Mouse (Mus musculus): ENCODE results near the gene Gm38392. TPM values are rescaled to one million over a fixed set of nuclear protein-coding genes. Genes with fewer than 3 reads are reported as not detected.

Gene Gm38392
- total and polyA plus RNA-seq, 2 experiments from 2014 or later = 0.21 TPM; not detected in 1

DNA sequence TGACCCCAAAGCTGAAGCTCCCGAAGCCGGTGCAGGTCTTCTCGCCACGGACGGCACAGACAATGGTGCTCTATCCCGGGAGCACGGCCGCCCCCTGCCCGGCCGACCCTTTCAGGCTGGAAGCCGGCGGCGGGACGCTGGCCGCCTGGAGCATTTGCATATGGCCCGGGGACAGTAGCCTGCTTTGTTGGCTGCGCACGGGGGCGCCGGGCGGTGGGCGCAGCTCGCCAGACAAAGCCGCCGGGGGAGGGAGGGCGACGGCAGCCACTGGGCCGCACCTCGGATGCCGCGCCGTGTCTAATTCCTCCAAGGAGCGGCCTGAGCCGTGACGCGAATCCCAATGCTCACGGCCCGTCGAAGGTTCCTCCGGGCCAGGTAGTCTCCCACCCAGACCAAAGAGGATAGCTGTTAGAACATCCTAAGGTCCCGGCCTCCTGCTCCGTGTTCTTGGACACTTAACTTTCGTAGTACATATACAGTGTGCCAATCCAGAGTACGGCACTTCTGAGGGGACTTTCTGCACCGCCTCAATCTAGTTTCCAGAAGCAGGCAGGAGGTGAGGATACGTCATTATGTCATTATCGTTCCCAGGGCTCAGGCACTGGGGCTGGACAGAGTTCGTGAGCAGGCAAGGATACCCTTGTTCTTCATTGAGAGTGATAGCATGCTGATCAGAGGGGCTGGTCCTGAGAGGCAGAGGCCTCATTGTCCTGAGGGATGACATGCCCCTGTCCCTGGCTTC, 45.8 kb downstream of the Gm38392 start:
- WGBS = 4% methylated on average over 46 of the region's 48 CpGs
- peak overlapping the region; percentile 29 for H3K4me2 ChIP-seq (ENCODE audit: low read depth, low read length, poor library complexity, severe bottlenecking)
- H3K27ac ChIP-seq (ENCODE audit: low read depth, low read length) = peak overlapping the region; percentile 51
- H3K4me1 ChIP-seq (ENCODE audit: insufficient read depth, low read length) = no peaks in the 10 kb centered on the region
- H3K36me3 ChIP-seq (ENCODE audit: insufficient read depth, low read length) = no peaks in the 10 kb centered on the region
- DNase-seq (ENCODE audit: low spot score) (peak; percentile 62), ATAC-seq (ENCODE audit: low FRiP score) (no peak)
- H3K9ac ChIP-seq (replicated peaks; ENCODE audit: low read length, poor library complexity, severe bottlenecking) = no peak overlapping the region; the same call in 1 of the 2 replicates
- 0 out of 2 replicates have a peak overlapping the region, but pooled peaks have one; percentile 5 for H3K4me3 ChIP-seq (ENCODE audit: low read depth, low read length)
- H3K9me3 ChIP-seq (ENCODE audit: low read length) = no peaks in the 10 kb centered on the region
- H3K27me3 ChIP-seq (ENCODE audit: insufficient read depth, low read length) = peaks cover 24% of the 10 kb centered on the region
- TF ChIP-seq CTCF (IDR thresholded peaks at IDR 0.05) = no peak

- no peaks in the 10 kb centered on the region for H3K4me1 ChIP-seq (ENCODE audit: insufficient read depth, low read length)
- 0 out of 2 replicates have a peak, but pooled peaks have one; percentile 10 for ATAC-seq (ENCODE audit: low FRiP score)
- 0 out of 2 replicates have a peak overlapping the region, but pooled peaks have one; percentile 26 for H3K27ac ChIP-seq (ENCODE audit: low read depth, low read length)
- 53% methylated on average over 4 of the region's 4 CpGs for WGBS
- peaks cover 24% of the 10 kb centered on the region for H3K27me3 ChIP-seq (ENCODE audit: insufficient read depth, low read length)
- no peak for TF ChIP-seq CTCF (IDR thresholded peaks at IDR 0.05)
- H3K4me3 ChIP-seq (ENCODE audit: low read depth, low read length) = no peak overlapping the region
- no peaks in the 10 kb centered on the region for H3K9me3 ChIP-seq (ENCODE audit: low read length)
- no peak for DNase-seq (ENCODE audit: low spot score)
- no peak overlapping the region for H3K4me2 ChIP-seq (ENCODE audit: low read depth, low read length, poor library complexity, severe bottlenecking)
- no peak overlapping the region for H3K9ac ChIP-seq (replicated peaks; ENCODE audit: low read length, poor library complexity, severe bottlenecking)
- no peaks in the 10 kb centered on the region for H3K36me3 ChIP-seq (ENCODE audit: insufficient read depth, low read length)
These were observed 47.6 kb downstream of the Gm38392 start for GRCm38 (mm10) chr3:88239446-88239845.

- peak; percentile 83 for ATAC-seq (ENCODE audit: low FRiP score)
- peak; percentile 80 for DNase-seq (ENCODE audit: low spot score)
- Histone ChIP-seq H3K9ac (replicated peaks; ENCODE audit: low read length, poor library complexity, severe bottlenecking) (no peak overlapping the region), H3K36me3 (ENCODE audit: insufficient read depth, low read length) (no peaks in the 10 kb centered on the region), H3K27me3 (ENCODE audit: insufficient read depth, low read length) (peaks cover 24% of the 10 kb centered on the region), H3K9me3 (ENCODE audit: low read length) (no peaks in the 10 kb centered on the region), H3K4me1 (ENCODE audit: insufficient read depth, low read length) (no peaks in the 10 kb centered on the region), H3K4me3 (ENCODE audit: low read depth, low read length) (no peak overlapping the region), H3K27ac (ENCODE audit: low read depth, low read length) (peak overlapping the region; percentile 55; the same call in 1 of the 2 replicates), H3K4me2 (ENCODE audit: low read depth, low read length, poor library complexity, severe bottlenecking) (no peak overlapping the region)
- TF ChIP-seq CTCF (IDR thresholded peaks at IDR 0.05) = no peak
- WGBS = 36% methylated on average over 8 of the region's 8 CpGs
These were observed 48.1 kb downstream of the Gm38392 start for GRCm38 (mm10) chr3:88238866-88239391.

DNA sequence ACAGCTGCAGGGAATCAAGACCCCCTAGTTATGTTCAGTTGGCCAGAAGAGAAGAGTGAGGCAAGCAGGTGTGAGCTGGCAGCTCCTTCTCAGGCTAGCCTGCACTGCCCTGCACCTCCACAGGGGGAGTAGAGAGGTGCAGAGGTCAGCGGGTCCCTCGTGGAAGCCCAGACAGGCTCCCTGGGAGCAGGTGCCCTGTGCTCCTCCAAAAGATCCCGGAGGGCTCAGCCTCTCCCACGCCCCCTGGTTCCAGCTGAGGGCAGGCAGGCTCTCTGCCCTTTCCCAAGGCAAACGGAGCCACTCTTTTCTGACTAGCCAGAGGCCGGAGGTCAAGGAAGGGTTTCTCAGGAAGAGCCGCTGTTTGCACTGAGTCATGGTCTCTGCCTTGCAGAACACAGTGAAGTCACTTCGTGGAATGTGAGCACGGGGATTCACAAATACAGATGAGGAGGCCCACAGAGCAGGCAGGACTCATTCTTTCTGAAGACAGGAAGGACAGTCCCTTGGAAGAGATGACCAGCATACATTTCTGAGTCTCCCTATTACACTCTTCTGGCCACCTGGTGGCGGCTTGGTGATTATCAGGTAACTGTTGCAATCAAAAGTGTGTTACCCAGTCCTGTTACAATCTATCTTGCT, 49.3 kb downstream of the Gm38392 start:
- Histone ChIP-seq H3K4me1 (ENCODE audit: insufficient read depth, low read length) (no peaks in the 10 kb centered on the region), H3K4me2 (ENCODE audit: low read depth, low read length, poor library complexity, severe bottlenecking) (no peak overlapping the region), H3K9ac (replicated peaks; ENCODE audit: low read length, poor library complexity, severe bottlenecking) (no peak overlapping the region), H3K36me3 (ENCODE audit: insufficient read depth, low read length) (no peaks in the 10 kb centered on the region), H3K9me3 (ENCODE audit: low read length) (no peaks in the 10 kb centered on the region), H3K27me3 (ENCODE audit: insufficient read depth, low read length) (peaks cover 14% of the 10 kb centered on the region; the same call in 1 of the 2 replicates), H3K4me3 (ENCODE audit: low read depth, low read length) (no peak overlapping the region), H3K27ac (ENCODE audit: low read depth, low read length) (0 out of 2 replicates have a peak overlapping the region, but pooled peaks have one; percentile 55)
- peak; percentile 66 for TF ChIP-seq CTCF (IDR thresholded peaks at IDR 0.05)
- 8% methylated on average over 10 of the region's 10 CpGs for WGBS
- peak; percentile 63 for DNase-seq (ENCODE audit: low spot score)
- ATAC-seq (ENCODE audit: low FRiP score) = no peak

DNA sequence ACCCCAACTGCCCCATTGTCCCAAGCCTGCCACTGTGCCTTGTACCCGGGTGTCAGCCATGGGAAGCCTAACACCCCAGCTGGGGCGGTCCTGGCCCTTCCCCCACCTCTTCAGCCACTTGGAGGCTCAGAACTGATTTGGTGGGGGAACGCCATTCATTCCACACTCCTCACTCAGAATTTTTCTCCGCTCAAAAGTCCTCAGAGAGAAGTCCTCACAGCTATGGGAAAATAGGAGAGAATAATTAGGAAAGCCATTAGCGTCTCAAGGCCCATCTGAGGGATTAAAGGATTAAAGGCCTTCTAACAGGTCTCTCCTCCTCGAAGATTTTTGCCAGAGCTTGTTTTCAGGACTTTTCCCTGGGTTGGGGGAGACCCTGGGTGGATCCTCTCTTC, 49.9 kb downstream of the Gm38392 start:
- TF ChIP-seq CTCF (IDR thresholded peaks at IDR 0.05) = no peak
- Histone ChIP-seq H3K4me1 (ENCODE audit: insufficient read depth, low read length) (no peaks in the 10 kb centered on the region), H3K4me3 (ENCODE audit: low read depth, low read length) (no peak overlapping the region), H3K27ac (ENCODE audit: low read depth, low read length) (peak overlapping the region; percentile 2; the same call in 1 of the 2 replicates), H3K4me2 (ENCODE audit: low read depth, low read length, poor library complexity, severe bottlenecking) (no peak overlapping the region), H3K36me3 (ENCODE audit: insufficient read depth, low read length) (no peaks in the 10 kb centered on the region), H3K27me3 (ENCODE audit: insufficient read depth, low read length) (peaks cover 14% of the 10 kb centered on the region; the same call in 1 of the 2 replicates), H3K9me3 (ENCODE audit: low read length) (no peaks in the 10 kb centered on the region), H3K9ac (replicated peaks; ENCODE audit: low read length, poor library complexity, severe bottlenecking) (no peak overlapping the region)
- no peak for DNase-seq (ENCODE audit: low spot score)
- ATAC-seq (ENCODE audit: low FRiP score) = no peak
- 12% methylated on average over 6 of the region's 6 CpGs for WGBS

Measured in midbrain, postnatal 0 days (tissue).